Mouse (Mus musculus) forebrain, embryonic 10.5 days (tissue): ENCODE measurements around the gene Fam83e. TPM values are rescaled to one million over a fixed set of nuclear protein-coding genes. Genes with fewer than 3 reads are reported as not detected.

Source experiments
- DNase-seq: peaks from one replicate; pipeline ENCODE4 v3.0.0-alpha.2; 2017; ENCODE audit warnings: low spot score; ENCODE audit errors: extremely low spot score
- H3K27ac ChIP-seq: fragments of 300-500 bp; sonication (generic); 2 replicates; pipeline ENCODE4 v1.5.1; 2016; ENCODE audit warnings: mild to moderate bottlenecking
- H3K27me3 ChIP-seq: fragments of 300-500 bp; sonication (generic); 2 replicates; pipeline ENCODE4 v1.6.1; 2016; ENCODE audit warnings: mild to moderate bottlenecking; ENCODE audit not compliant: poor library complexity, severe bottlenecking
- H3K36me3 ChIP-seq: fragments of 300-500 bp; sonication (generic); replicated peaks from 2 replicates; pipeline ENCODE4 v1.6.1; 2016; ENCODE audit warnings: mild to moderate bottlenecking, moderate library complexity
- H3K4me1 ChIP-seq: fragments of 300-500 bp; sonication (generic); 2 replicates; pipeline ENCODE4 v1.6.1; 2016
- H3K4me3 ChIP-seq: fragments of 300-500 bp; sonication (generic); 2 replicates; pipeline ENCODE4 v1.5.1; 2016; ENCODE audit warnings: mild to moderate bottlenecking, moderate library complexity
- H3K9me3 ChIP-seq: fragments of 300-500 bp; sonication (generic); 2 replicates; pipeline ENCODE4 v1.6.1; 2016; ENCODE audit warnings: mild to moderate bottlenecking, moderate library complexity
- WGBS: fragments of 180-500 bp; shearing (Covaris S2); methylation state at CpG from one replicate; pipeline ENCODE4 v1.1.7; 2016; 5-methylcytosine and 5-hydroxymethylcytosine counted together
- polyA plus RNA-seq: library from polyadenylated mRNA; unstranded; fragments of >200 nt; fragmentation: Nextera tagmentation; extraction: Ambion mirVana; gene quantifications from 2 replicates; pipeline ENCODE4 v1.2.1, GENCODE M21; 2016

Gene Fam83e
- polyA plus RNA-seq, 1 experiment from 2014 or later = 3.3 TPM

DNA sequence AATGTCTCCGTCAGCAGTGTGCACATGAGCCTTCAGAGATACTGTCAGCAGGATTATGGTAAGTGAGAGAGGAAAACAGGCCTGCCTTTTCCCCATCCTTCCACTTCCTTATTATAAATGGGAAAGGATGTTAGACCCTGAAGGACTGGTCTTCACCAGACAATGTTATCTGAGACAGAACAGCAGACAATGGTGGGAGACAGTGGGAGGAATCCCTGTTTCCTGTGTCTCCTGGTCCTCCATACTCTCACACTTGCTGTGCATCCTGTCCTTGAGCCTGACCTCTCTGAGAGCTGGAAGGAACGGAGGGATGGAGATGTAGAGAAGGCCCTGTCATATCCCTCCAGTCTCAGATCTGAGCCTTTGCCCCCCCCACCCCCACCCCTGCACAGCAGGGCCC lies 28.6 kb upstream of the Fam83e start:
- no peak overlapping the region for H3K27ac ChIP-seq
- no peaks in the 10 kb centered on the region for H3K9me3 ChIP-seq
- no peaks in the 10 kb centered on the region for H3K36me3 ChIP-seq
- H3K4me3 ChIP-seq = no peak overlapping the region
- 84% methylated on average over 2 of the region's 2 CpGs for WGBS
- no peaks in the 10 kb centered on the region for H3K27me3 ChIP-seq
- DNase-seq = no peak
- peaks cover 37% of the 10 kb centered on the region for H3K4me1 ChIP-seq

DNA sequence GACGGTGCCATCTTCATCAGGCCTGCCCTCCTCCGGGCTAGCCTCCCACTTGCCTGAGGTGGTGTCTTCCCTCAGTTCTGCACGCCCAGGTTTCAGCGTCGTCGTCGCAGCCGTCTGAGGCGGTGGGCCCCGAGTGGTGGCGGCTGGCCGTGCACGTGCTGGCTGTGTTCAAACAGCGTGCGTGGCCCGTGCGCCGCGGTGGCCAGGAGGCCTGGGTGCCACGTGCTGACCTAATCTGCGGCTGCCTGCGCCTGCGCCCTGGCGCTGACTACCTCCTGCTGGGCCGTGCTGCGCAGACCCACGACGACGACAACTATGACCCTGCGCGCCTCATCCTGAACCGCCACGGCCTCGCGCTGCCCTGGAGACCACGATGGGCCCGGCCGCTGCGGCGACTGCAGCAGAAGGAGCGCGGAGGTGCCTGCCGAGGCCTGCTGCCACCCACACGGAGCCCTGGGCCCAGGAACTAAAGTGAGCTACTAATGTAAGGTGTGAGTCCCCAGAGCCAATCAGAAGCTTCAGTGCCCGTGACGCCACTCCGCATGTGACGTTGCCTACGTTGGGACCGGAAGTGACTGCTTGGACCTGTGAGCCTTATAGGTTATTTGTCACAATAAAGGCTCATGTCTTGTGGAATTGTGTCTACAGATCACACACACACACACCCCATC lies 27.0 kb upstream of the Fam83e start, which contains the start of gene Sec1:
Gene Sec1 (minus strand): TSS at position 482 of the 671 bp plus-strand sequence.
- WGBS = 93% methylated on average over 50 of the region's 50 CpGs
- peak within 1 kb of the TSS; percentile 48; the same call in 1 of the 2 replicates for H3K27ac ChIP-seq
- no peak within 1 kb of the TSS for H3K4me3 ChIP-seq
- DNase-seq = no peak
- no peaks in the 10 kb centered on the region for H3K9me3 ChIP-seq
- peaks cover 33% of the 10 kb centered on the region for H3K4me1 ChIP-seq
- peaks cover 13% of the 10 kb centered on the region for H3K27me3 ChIP-seq
- H3K36me3 ChIP-seq = no peaks in the 10 kb centered on the region

DNA sequence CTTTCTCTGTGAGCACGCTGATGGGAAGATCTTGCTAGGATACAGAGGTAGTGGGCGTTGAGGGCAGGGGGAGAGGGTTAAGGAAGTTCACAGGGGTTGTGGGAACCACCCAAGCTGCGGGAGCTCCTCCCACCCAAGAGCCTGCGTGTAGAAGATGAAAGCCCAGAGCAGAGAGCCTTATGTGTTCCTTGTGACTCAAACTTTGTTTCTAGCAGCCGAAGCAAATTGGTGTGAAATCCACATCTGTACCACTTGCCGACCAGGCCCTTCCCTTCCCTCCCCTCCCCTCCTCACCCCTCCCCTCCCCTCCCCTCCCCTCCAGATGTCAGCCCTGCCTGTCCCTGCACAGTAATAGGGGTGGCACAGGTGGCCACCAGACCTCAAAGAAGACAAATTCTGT lies 25.9 kb upstream of the Fam83e start:
- Histone ChIP-seq H3K4me3 (no peak overlapping the region), H3K27me3 (peaks cover 24% of the 10 kb centered on the region), H3K27ac (peak overlapping the region; percentile 26; the same call in 1 of the 2 replicates), H3K4me1 (peaks cover 33% of the 10 kb centered on the region), H3K36me3 (no peaks in the 10 kb centered on the region), H3K9me3 (no peaks in the 10 kb centered on the region)
- no peak for DNase-seq
- WGBS = 48% methylated on average over 6 of the region's 6 CpGs

- H3K27me3 ChIP-seq = peaks cover 36% of the 10 kb centered on the region
- no peak overlapping the region for H3K27ac ChIP-seq
- no peaks in the 10 kb centered on the region for H3K36me3 ChIP-seq
- peaks cover 44% of the 10 kb centered on the region for H3K4me1 ChIP-seq
- DNase-seq = no peak
- no peak overlapping the region for H3K4me3 ChIP-seq
- 82% methylated on average over 7 of the region's 7 CpGs for WGBS
- H3K9me3 ChIP-seq = no peaks in the 10 kb centered on the region
These were observed 23.1 kb upstream of the Fam83e start for GRCm38 (mm10) chr7:45697894-45698293.

DNA sequence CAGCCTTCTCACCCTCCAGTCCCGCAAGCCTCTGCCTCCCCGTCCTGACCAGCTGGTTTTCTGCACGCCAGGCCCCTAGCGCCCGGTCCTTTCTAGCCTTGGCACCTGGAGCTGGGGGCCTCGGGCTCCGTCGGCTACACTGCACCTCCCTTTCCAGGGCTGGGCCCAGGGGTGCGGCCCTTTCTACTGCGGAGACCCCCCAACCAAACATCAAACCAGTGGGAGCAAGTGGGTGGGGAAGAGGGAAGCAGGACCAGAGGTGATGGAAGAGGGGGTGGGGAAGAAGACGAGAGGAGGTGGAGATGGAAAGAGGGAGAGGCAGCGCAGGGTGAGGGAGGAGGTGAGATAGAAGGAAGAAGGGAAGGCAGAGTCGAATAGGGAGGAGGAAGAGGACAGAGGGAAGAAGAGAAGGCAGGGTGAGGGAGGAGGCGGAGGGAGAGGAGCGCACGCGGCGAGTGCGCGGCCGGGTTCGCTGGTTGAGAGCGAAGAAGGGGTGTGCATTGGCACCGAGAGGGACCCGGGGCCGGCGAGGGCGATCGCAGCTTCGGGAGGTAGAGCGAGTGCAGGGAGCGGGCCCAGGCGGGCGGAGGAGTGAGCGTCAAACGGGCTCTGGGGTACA lies 21.4 kb upstream of the Fam83e start, which contains the start of gene Car11:
Gene Car11 (plus strand): TSS at position 321 of the 619 bp plus-strand sequence.
- Histone ChIP-seq H3K36me3 (no peaks in the 10 kb centered on the region), H3K27ac (peak within 1 kb of the TSS; percentile 65; the same call in 1 of the 2 replicates), H3K4me1 (peaks cover 51% of the 10 kb centered on the region), H3K4me3 (peak within 1 kb of the TSS; percentile 58), H3K9me3 (no peaks in the 10 kb centered on the region), H3K27me3 (peaks cover 36% of the 10 kb centered on the region)
- DNase-seq = no peak
- WGBS = 1% methylated on average over 36 of the region's 36 CpGs

DNA sequence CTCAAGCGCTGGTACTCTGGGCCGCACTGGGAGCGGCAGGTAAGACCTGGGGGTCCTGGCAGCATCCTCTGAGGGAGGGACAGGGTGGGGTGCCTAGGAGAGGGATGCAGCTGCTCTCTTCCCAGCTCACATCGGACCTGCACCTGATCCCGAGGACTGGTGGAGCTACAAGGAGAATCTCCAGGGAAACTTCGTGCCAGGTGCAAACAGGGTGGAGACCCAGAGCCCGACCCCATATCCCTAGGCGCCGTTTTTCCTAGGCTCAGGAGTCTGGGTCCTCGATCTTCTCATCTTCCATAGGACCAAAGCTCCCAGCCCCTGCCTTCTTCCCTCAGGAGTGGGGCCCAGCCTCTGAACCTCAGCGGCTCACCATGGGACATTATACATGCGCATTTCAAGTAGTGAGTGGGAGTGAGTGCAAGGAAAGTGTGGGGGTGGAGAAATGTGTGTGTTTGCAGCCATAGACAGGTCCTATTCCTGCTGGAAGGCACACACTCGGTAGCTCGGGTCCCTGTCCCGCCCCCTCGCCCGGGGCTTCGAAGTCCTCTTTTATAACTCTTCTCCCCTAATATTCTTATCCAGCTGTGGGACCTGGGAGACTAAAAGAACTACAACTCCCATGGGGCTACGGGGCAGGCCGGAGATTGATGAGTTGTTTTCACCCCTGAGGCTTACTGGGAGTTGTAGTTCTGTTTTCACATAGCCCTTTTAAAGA lies 20.6 kb upstream of the Fam83e start:
- DNase-seq = peak; percentile 68

GRCm38 (mm10) chr7:45701072-45701471 lies 19.9 kb upstream of the Fam83e start:
- WGBS = 27% methylated on average over 11 of the region's 11 CpGs
- Histone ChIP-seq H3K4me3 (peak overlapping the region; percentile 58), H3K4me1 (peaks cover 55% of the 10 kb centered on the region), H3K27me3 (peaks cover 36% of the 10 kb centered on the region), H3K36me3 (no peaks in the 10 kb centered on the region), H3K9me3 (no peaks in the 10 kb centered on the region), H3K27ac (peak overlapping the region; percentile 36; the same call in 1 of the 2 replicates)
- no peak for DNase-seq

More for the DNA sequence above, 20.6 kb upstream of the Fam83e start:
- WGBS = under 1% methylated on average over 19 of the region's 20 CpGs
- H3K36me3 ChIP-seq = no peaks in the 10 kb centered on the region
- H3K27me3 ChIP-seq = peaks cover 36% of the 10 kb centered on the region
- H3K27ac ChIP-seq = peak overlapping the region; percentile 65; the same call in 1 of the 2 replicates
- peaks cover 50% of the 10 kb centered on the region for H3K4me1 ChIP-seq
- no peaks in the 10 kb centered on the region for H3K9me3 ChIP-seq
- H3K4me3 ChIP-seq = peak overlapping the region; percentile 58

GRCm38 (mm10) chr7:45701607-45702006 lies 19.4 kb upstream of the Fam83e start:
- DNase-seq = no peak
- Histone ChIP-seq H3K27ac (no peak overlapping the region), H3K27me3 (peaks cover 36% of the 10 kb centered on the region), H3K9me3 (no peaks in the 10 kb centered on the region), H3K4me1 (peaks cover 60% of the 10 kb centered on the region), H3K36me3 (no peaks in the 10 kb centered on the region), H3K4me3 (0 out of 2 replicates have a peak overlapping the region, but pooled peaks have one; percentile 58)
- WGBS = 81% methylated on average over 11 of the region's 11 CpGs

GRCm38 (mm10) chr7:45702316-45702715 lies 18.7 kb upstream of the Fam83e start:
- Histone ChIP-seq H3K9me3 (no peaks in the 10 kb centered on the region), H3K4me1 (peaks cover 67% of the 10 kb centered on the region), H3K4me3 (no peak overlapping the region), H3K36me3 (no peaks in the 10 kb centered on the region), H3K27me3 (peaks cover 36% of the 10 kb centered on the region), H3K27ac (no peak overlapping the region)
- WGBS = 93% methylated on average over 11 of the region's 11 CpGs
- DNase-seq = no peak

GRCm38 (mm10) chr7:45702809-45703520 lies 18.0 kb upstream of the Fam83e start:
- no peaks in the 10 kb centered on the region for H3K9me3 ChIP-seq
- no peaks in the 10 kb centered on the region for H3K36me3 ChIP-seq
- DNase-seq = no peak
- H3K27me3 ChIP-seq = peaks cover 34% of the 10 kb centered on the region
- peak overlapping the region; percentile 82; the same call in 1 of the 2 replicates for H3K4me3 ChIP-seq
- H3K27ac ChIP-seq = peak overlapping the region; percentile 90; the same call in 1 of the 2 replicates
- peaks cover 74% of the 10 kb centered on the region for H3K4me1 ChIP-seq
- WGBS = 93% methylated on average over 17 of the region's 17 CpGs

DNA sequence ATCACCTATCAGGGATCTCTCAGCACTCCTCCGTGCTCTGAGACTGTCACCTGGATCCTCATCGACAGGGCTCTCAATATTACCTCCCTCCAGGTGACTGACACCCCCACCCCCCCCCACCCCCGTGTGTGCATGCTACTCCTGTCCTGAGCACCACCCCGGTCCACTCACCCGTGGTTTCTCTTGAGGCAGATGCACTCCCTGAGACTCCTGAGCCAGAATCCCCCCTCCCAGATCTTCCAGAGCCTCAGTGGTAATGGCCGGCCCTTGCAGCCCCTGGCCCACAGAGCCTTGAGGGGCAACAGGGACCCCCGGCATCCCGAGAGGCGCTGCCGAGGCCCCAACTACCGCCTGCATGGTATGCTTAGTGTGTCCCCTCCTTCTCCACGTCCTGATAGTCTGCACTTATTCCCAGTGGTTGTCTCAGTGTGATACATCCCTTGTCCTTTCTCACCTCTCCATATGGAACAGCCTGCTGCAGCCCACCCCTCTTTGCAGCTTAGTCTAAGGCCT lies 17.4 kb upstream of the Fam83e start:
- Histone ChIP-seq H3K4me3 (peak overlapping the region; percentile 82), H3K4me1 (peaks cover 80% of the 10 kb centered on the region), H3K27ac (peak overlapping the region; percentile 90), H3K27me3 (peaks cover 27% of the 10 kb centered on the region), H3K36me3 (no peaks in the 10 kb centered on the region), H3K9me3 (no peaks in the 10 kb centered on the region)
- peak; percentile 53 for DNase-seq
- WGBS = 50% methylated on average over 12 of the region's 12 CpGs

- H3K27ac ChIP-seq = peak overlapping the region; percentile 90
- peaks cover 22% of the 10 kb centered on the region for H3K27me3 ChIP-seq
- peak overlapping the region; percentile 82 for H3K4me3 ChIP-seq
- DNase-seq = peak; percentile 74
- WGBS = 1% methylated on average over 13 of the region's 13 CpGs
- no peaks in the 10 kb centered on the region for H3K9me3 ChIP-seq
- H3K36me3 ChIP-seq = no peaks in the 10 kb centered on the region
- H3K4me1 ChIP-seq = peaks cover 85% of the 10 kb centered on the region
These were observed 16.9 kb upstream of the Fam83e start for GRCm38 (mm10) chr7:45704046-45704559.
